Mouse (Mus musculus) CH12.LX (cell line): ENCODE results near the gene Nsun2. TPM values are rescaled to one million over a fixed set of nuclear protein-coding genes. Genes with fewer than 3 reads are reported as not detected.

Experiments used
- DNase-seq: peaks from one replicate; pipeline ENCODE4 v3.0.0-alpha.2; 2013; ENCODE audit errors: extremely low read depth
- H3K27ac ChIP-seq: 2 replicates; pipeline ENCODE4 v1.5.1; 2012; ENCODE audit warnings: low read depth, mild to moderate bottlenecking, control low read depth, moderate library complexity; ENCODE audit not compliant: insufficient read depth
- H3K27me3 ChIP-seq: replicated peaks from 2 replicates; pipeline ENCODE3; 2012; ENCODE audit warnings: inconsistent platforms
- H3K36me3 ChIP-seq, 2 experiments: replicated peaks in 1 of 2; 2 replicates each; pipeline versions ENCODE3 to v1.6.1; 2012; ENCODE audit warnings: inconsistent platforms in 1 of 2, low read length in 1 of 2, mild to moderate bottlenecking in 1 of 2, mixed read lengths in 1 of 2, moderate library complexity in 1 of 2; ENCODE audit not compliant: control insufficient read depth in 1 of 2, insufficient read depth in 1 of 2
- H3K4me1 ChIP-seq, 2 experiments: 2 replicates each; pipeline ENCODE4 v1.6.1; 2012; ENCODE audit warnings: inconsistent platforms in 1 of 2, moderate library complexity in 1 of 2; ENCODE audit not compliant: insufficient read depth in 2 of 2, control insufficient read depth in 1 of 2
- H3K4me2 ChIP-seq: 2 replicates; pipeline ENCODE4 v1.6.1; 2012; ENCODE audit warnings: low read depth, mild to moderate bottlenecking, control low read depth; ENCODE audit not compliant: poor library complexity, insufficient read depth, severe bottlenecking
- H3K4me3 ChIP-seq, 3 experiments: fragments of 150-350 bp in 1 of 3; sonication (generic) in 1 of 3; replicated peaks in 1 of 3; 2 replicates each; pipeline versions ENCODE3 to v1.5.1; 2011 to 2012; ENCODE audit warnings: low read depth in 2 of 3, low read length in 2 of 3, mild to moderate bottlenecking in 2 of 3, moderate library complexity in 2 of 3, control low read depth in 1 of 3, improper control_type of control experiment in 1 of 3, inconsistent platforms in 1 of 3, mixed read lengths in 1 of 3; ENCODE audit not compliant: poor library complexity in 1 of 3
- H3K79me2 ChIP-seq: replicated peaks from 2 replicates; pipeline ENCODE4 v1.6.1; 2012; ENCODE audit warnings: mild to moderate bottlenecking, moderate library complexity; ENCODE audit not compliant: control insufficient read depth, poor library complexity, insufficient read depth, severe bottlenecking; ENCODE audit errors: extremely low read depth
- H3K9ac ChIP-seq: 2 replicates; pipeline ENCODE4 v1.6.1; 2012; ENCODE audit warnings: low read depth, mild to moderate bottlenecking, control low read depth, moderate library complexity; ENCODE audit not compliant: insufficient read depth
- H3K9me3 ChIP-seq: replicated peaks from 2 replicates; pipeline ENCODE3; 2012; ENCODE audit warnings: low read length, inconsistent platforms, mixed read lengths
- BHLHE40 ChIP-seq: IDR thresholded peaks from 2 replicates; pipeline ENCODE4 v1.6.1; 2011; ENCODE audit warnings: mild to moderate bottlenecking, low read depth, low read length, improper control_type of control experiment
- CHD1 ChIP-seq: IDR thresholded peaks from 2 replicates; pipeline ENCODE4 v1.6.1; 2012; ENCODE audit warnings: low read depth, low read length, improper control_type of control experiment, inconsistent platforms
- CTCF ChIP-seq, 2 experiments: IDR thresholded peaks in 1 of 2; conservative IDR thresholded peaks in 1 of 2; 2 replicates each; pipeline ENCODE4 v1.5.1; 2011 to 2012; ENCODE audit warnings: low read depth in 2 of 2, low read length in 2 of 2, improper control_type of control experiment in 1 of 2, inconsistent platforms in 1 of 2, mild to moderate bottlenecking in 1 of 2, moderate library complexity in 1 of 2
- EP300 ChIP-seq: IDR thresholded peaks from 2 replicates; pipeline ENCODE4 v1.6.1; 2011; ENCODE audit warnings: low read length, improper control_type of control experiment
- JUND ChIP-seq: conservative IDR thresholded peaks from 2 replicates; pipeline ENCODE4 v1.6.1; 2011; ENCODE audit warnings: low read depth, low read length, improper control_type of control experiment
- KAT2A ChIP-seq: IDR thresholded peaks from 2 replicates; pipeline ENCODE4 v1.6.1; 2012; ENCODE audit warnings: low read length, improper control_type of control experiment, inconsistent platforms; ENCODE audit not compliant: insufficient replicate concordance
- MAFK ChIP-seq: IDR thresholded peaks from 2 replicates; pipeline ENCODE4 v1.6.1; 2011; ENCODE audit warnings: low read length, improper control_type of control experiment; ENCODE audit not compliant: insufficient replicate concordance
- MEF2A ChIP-seq: IDR thresholded peaks from 2 replicates; pipeline ENCODE4 v1.6.1; 2014; ENCODE audit warnings: low read depth, mild to moderate bottlenecking, inconsistent platforms, low read length, improper control_type of control experiment, borderline replicate concordance
- MXI1 ChIP-seq: IDR thresholded peaks from 2 replicates; pipeline ENCODE4 v1.6.1; 2011; ENCODE audit warnings: mild to moderate bottlenecking, low read depth, low read length, improper control_type of control experiment
- MYC ChIP-seq: IDR thresholded peaks from 2 replicates; pipeline ENCODE4 v1.6.1; 2011; ENCODE audit warnings: low read depth, mild to moderate bottlenecking, improper control_type of control experiment, low read length
- NRF1 ChIP-seq: IDR thresholded peaks from 2 replicates; pipeline ENCODE4 v1.6.1; 2014; ENCODE audit warnings: low read depth, mild to moderate bottlenecking, inconsistent platforms, low read length, improper control_type of control experiment, moderate library complexity
- PAX5 ChIP-seq: IDR thresholded peaks from 2 replicates; pipeline ENCODE4 v1.6.1; 2012; ENCODE audit warnings: low read length, inconsistent platforms, mixed read lengths
- POLR2A ChIP-seq: IDR thresholded peaks from 2 replicates; pipeline ENCODE4 v1.6.1; 2011; ENCODE audit warnings: low read depth, mild to moderate bottlenecking, improper control_type of control experiment, low read length
- POLR2AphosphoS2 ChIP-seq: IDR thresholded peaks from 2 replicates; pipeline ENCODE4 v1.6.1; 2011; ENCODE audit warnings: low read depth, low read length, improper control_type of control experiment
- RAD21 ChIP-seq: IDR thresholded peaks from 2 replicates; pipeline ENCODE4 v1.6.1; 2011; ENCODE audit warnings: low read depth, mild to moderate bottlenecking, low read length, improper control_type of control experiment, moderate library complexity
- SIN3A ChIP-seq: IDR thresholded peaks from 2 replicates; pipeline ENCODE4 v1.6.1; 2012; ENCODE audit warnings: low read length, improper control_type of control experiment, inconsistent platforms
- SMC3 ChIP-seq: IDR thresholded peaks from 2 replicates; pipeline ENCODE4 v1.6.1; 2011; ENCODE audit warnings: low read depth, low read length, improper control_type of control experiment
- TBP ChIP-seq: conservative IDR thresholded peaks from 2 replicates; pipeline ENCODE4 v1.6.1; 2011; ENCODE audit warnings: low read depth, low read length, improper control_type of control experiment
- TCF12 ChIP-seq: IDR thresholded peaks from 2 replicates; pipeline ENCODE4 v1.6.1; 2014; ENCODE audit warnings: low read depth, mild to moderate bottlenecking, inconsistent platforms, low read length, improper control_type of control experiment
- UBTF ChIP-seq: IDR thresholded peaks from 2 replicates; pipeline ENCODE4 v1.6.1; 2012; ENCODE audit warnings: low read depth, mild to moderate bottlenecking, inconsistent platforms, low read length, improper control_type of control experiment, moderate library complexity
- USF1 ChIP-seq: IDR thresholded peaks from 2 replicates; pipeline ENCODE4 v1.6.1; 2014; ENCODE audit warnings: low read depth, mild to moderate bottlenecking, inconsistent platforms, low read length, improper control_type of control experiment
- ZC3H11A ChIP-seq: IDR thresholded peaks from 2 replicates; pipeline ENCODE4 v1.6.1; 2012; ENCODE audit warnings: low read depth, mild to moderate bottlenecking, inconsistent platforms, low read length, improper control_type of control experiment
- ZKSCAN1 ChIP-seq: IDR thresholded peaks from 2 replicates; pipeline ENCODE4 v1.6.1; 2012; ENCODE audit warnings: low read depth, inconsistent platforms, low read length, improper control_type of control experiment, borderline replicate concordance
- ZNF384 ChIP-seq: IDR thresholded peaks from 2 replicates; pipeline ENCODE4 v1.6.1; 2012; ENCODE audit warnings: low read depth, low read length, improper control_type of control experiment, inconsistent platforms
- dilution Hi-C: fragments of 300-500 bp; cut with MboI; formaldehyde crosslinking; loops from 2 replicates; pipeline ENCODE4 v1.14.3; 2020; ENCODE audit warnings: low sequenced_read_pairs; ENCODE audit not compliant: extremely low pct_unique_long_range_greater_than_20kb, extremely low pct_ligation_motif_present
- in situ Hi-C: fragments of 300-500 bp; cut with MboI; formaldehyde crosslinking; loops from 3 replicates; pipeline ENCODE4 v1.14.3; 2019; ENCODE audit warnings: low sequenced_read_pairs, low pct_ligation_motif_present, low pct_unique_long_range_greater_than_20kb, mixed read lengths
- polyA plus RNA-seq: library from polyadenylated mRNA; unstranded; fragments of >175 nt; gene quantifications from 2 replicates; pipeline ENCODE4 v1.2.1, GENCODE M21; 2012; ENCODE audit warnings: low read depth; ENCODE audit not compliant: insufficient read length
- total RNA-seq, 2 experiments: library from RNA; depleted of rRNA; stranded (reverse); fragments of 300-350 nt in 1 of 2; fragments of >200 nt in 1 of 2; gene quantifications; 2 replicates each; pipeline ENCODE4 v1.2.3; 2012 to 2014

Nsun2 gene
- total and polyA plus RNA-seq, 3 experiments, result 178 to 292 (median 279) TPM

GRCm38 (mm10) chr13:69587849-69588248 is 54.3 kb downstream of the Nsun2 start:
- no peaks in the 10 kb centered on the region for H3K27me3 ChIP-seq
- H3K4me3 ChIP-seq, result no peak overlapping the region
- no peaks in the 10 kb centered on the region for H3K9me3 ChIP-seq
- in situ Hi-C loops (no loop called here), dilution Hi-C loops (no loop called here)
- H3K4me1 ChIP-seq, result peaks cover 4 to 9% of the 10 kb centered on the region in 2 experiments; a peak in 3 of 4 replicates
- DNase-seq, result no peak
- H3K36me3 ChIP-seq, result no peaks in the 10 kb centered on the region
- H3K79me2 ChIP-seq, result no peaks in the 10 kb centered on the region
- H3K4me2 ChIP-seq, result no peak overlapping the region
- H3K9ac ChIP-seq, result no peak overlapping the region
- no peak overlapping the region for H3K27ac ChIP-seq
- TF ChIP-seq MYC, result no peak
- no peak for TF ChIP-seq MEF2A
- no peak for TF ChIP-seq CHD1
- no peak for TF ChIP-seq ZC3H11A
- no peak for TF ChIP-seq ZNF384
- TF ChIP-seq TCF12, result no peak
- TF ChIP-seq MAFK, result no peak
- TF ChIP-seq POLR2AphosphoS2, result no peak
- no peak for TF ChIP-seq TBP
- TF ChIP-seq EP300, result no peak
- no peak for TF ChIP-seq PAX5

- dilution Hi-C loops (no loop called here), in situ Hi-C loops (no loop called here)
- Histone ChIP-seq H3K4me1 (peaks cover 4 to 9% of the 10 kb centered on the region in 2 experiments; a peak in 3 of 4 replicates), H3K9ac (no peak overlapping the region), H3K4me2 (no peak overlapping the region), H3K9me3 (no peaks in the 10 kb centered on the region), H3K36me3 (no peaks in the 10 kb centered on the region), H3K27me3 (no peaks in the 10 kb centered on the region), H3K27ac (no peak overlapping the region), H3K79me2 (no peaks in the 10 kb centered on the region), H3K4me3 (no peak overlapping the region)
- DNase-seq, result no peak
- TF ChIP-seq POLR2A, result no peak
- no peak for TF ChIP-seq SMC3
- TF ChIP-seq ZKSCAN1, result no peak
Measured at GRCm38 (mm10) chr13:69588263-69588662, 54.7 kb downstream of the Nsun2 start.

- no peak for DNase-seq
- Histone ChIP-seq H3K4me1 (no peaks in the 10 kb centered on the region), H3K27me3 (no peaks in the 10 kb centered on the region), H3K79me2 (no peaks in the 10 kb centered on the region), H3K9ac (no peak overlapping the region), H3K4me3 (no peak overlapping the region), H3K27ac (no peak overlapping the region), H3K36me3 (no peaks in the 10 kb centered on the region), H3K9me3 (no peaks in the 10 kb centered on the region)
- in situ Hi-C loops (no loop called here), dilution Hi-C loops (no loop called here)
- no peak for TF ChIP-seq SIN3A
- no peak for TF ChIP-seq RAD21
- no peak for TF ChIP-seq PAX5
- TF ChIP-seq KAT2A, result no peak
- TF ChIP-seq POLR2AphosphoS2, result no peak
- TF ChIP-seq CTCF (conservative IDR thresholded peaks at IDR 0.05 in 1 of 2, IDR thresholded peaks at IDR 0.05 in 1 of 2; ENCODE audit: low read depth in 2 of 2, low read length in 2 of 2), result no peak
- TF ChIP-seq SMC3, result no peak
- TF ChIP-seq USF1, result no peak
- no peak for TF ChIP-seq UBTF
- TF ChIP-seq JUND, result no peak
- TF ChIP-seq NRF1, result no peak
- TF ChIP-seq MXI1, result no peak
- TF ChIP-seq MAFK, result no peak
- TF ChIP-seq BHLHE40, result no peak
- TF ChIP-seq, all 38 proteins: peak for 0
- H3K4me2 ChIP-seq, result no peak overlapping the region
Measured at GRCm38 (mm10) chr13:69591338-69591737, 57.8 kb downstream of the Nsun2 start.
